Mouse (Mus musculus) gastrocnemius, adult 2 months (tissue): ENCODE measurements around the gene Tmem59l. TPM values are rescaled to one million over a fixed set of nuclear protein-coding genes. Genes with fewer than 3 reads are reported as not detected.

Experiments
- DNase-seq: peaks from one replicate; pipeline ENCODE4 v3.0.0; 2022
- H3K27ac ChIP-seq: fragments of 200-600 bp; 2 replicates; pipeline ENCODE4 v1.8.1; 2022; ENCODE audit warnings: mild to moderate bottlenecking
- H3K4me3 ChIP-seq: fragments of 200-600 bp; 2 replicates; pipeline ENCODE4 v1.8.1; 2022; ENCODE audit warnings: mild to moderate bottlenecking, moderate library complexity
- CTCF ChIP-seq: fragments of 200-600 bp; IDR thresholded peaks from 2 replicates; pipeline ENCODE4 v1.8.1; 2022; ENCODE audit warnings: antibody characterized with exemption, mild to moderate bottlenecking, moderate library complexity
- intact Hi-C: fragments of 180-260 bp; cut with DNase I; formaldehyde crosslinking; loops from one replicate; pipeline ENCODE4 v1.15.1; 2025
- total RNA-seq, 2 experiments: library from RNA; stranded (reverse); gene quantifications; 2 replicates each; pipeline ENCODE4 v1.2.3; 2021

Gene Tmem59l
- total RNA-seq, 2 experiments from 2014 or later, result not detected

DNA sequence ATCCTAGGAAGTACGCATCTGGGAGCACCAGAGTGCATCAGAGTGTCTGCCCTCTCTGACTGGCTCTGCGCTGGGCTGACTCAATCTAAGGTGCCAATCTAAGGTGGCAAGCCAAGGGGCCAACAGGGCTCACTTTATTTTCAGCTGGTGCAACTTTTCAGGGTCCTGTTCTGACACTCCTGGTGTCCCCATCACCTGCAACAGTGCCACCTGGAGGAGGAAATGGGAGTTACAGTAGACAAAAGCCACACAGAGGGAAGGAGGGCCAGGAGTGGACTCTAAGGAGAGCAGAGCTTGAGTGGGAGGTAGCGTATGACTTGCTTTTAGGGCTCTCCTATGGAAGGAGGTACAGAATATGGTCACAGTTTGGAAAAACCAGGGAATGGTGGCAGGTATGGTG is 17.7 kb upstream of the Tmem59l start:
- peak; percentile 80 for DNase-seq
- peak overlapping the region; percentile 50 for H3K4me3 ChIP-seq
- peak overlapping the region; percentile 79 for H3K27ac ChIP-seq
- peak; percentile 94; the same call in 1 of the 2 replicates for TF ChIP-seq CTCF
- intact Hi-C loops, result loop anchor here (1.0 to 5.0 kb wide), 2 partner anchors 122 to 163 kb away; no protein-coding TSS in a partner anchor

DNA sequence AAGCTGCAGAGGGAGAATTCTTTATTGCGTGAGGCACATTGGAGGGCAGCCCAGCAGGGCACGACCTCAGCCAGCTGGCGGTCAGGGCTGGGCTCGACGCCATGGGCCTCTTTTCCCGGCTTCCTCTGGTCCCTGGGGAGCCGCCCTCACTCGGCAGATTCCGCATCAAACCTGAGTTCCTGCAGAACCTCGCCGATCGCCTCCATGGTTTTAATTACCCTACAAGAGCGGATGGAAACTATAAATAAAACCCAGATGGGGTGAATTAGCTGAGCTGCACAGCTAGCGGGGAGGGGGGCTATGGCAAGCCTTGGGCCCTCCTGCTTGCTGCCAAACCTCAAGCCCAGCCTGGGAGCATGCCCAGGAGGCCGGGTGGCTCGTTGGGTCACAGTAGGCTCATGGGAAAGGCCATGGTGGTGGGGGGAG is 17.1 kb upstream of the Tmem59l start:
- H3K4me3 ChIP-seq, result peak overlapping the region; percentile 50
- peak; percentile 89 for DNase-seq
- no peak for TF ChIP-seq CTCF
- H3K27ac ChIP-seq, result peak overlapping the region; percentile 79
- intact Hi-C loops, result no loop called here

DNA sequence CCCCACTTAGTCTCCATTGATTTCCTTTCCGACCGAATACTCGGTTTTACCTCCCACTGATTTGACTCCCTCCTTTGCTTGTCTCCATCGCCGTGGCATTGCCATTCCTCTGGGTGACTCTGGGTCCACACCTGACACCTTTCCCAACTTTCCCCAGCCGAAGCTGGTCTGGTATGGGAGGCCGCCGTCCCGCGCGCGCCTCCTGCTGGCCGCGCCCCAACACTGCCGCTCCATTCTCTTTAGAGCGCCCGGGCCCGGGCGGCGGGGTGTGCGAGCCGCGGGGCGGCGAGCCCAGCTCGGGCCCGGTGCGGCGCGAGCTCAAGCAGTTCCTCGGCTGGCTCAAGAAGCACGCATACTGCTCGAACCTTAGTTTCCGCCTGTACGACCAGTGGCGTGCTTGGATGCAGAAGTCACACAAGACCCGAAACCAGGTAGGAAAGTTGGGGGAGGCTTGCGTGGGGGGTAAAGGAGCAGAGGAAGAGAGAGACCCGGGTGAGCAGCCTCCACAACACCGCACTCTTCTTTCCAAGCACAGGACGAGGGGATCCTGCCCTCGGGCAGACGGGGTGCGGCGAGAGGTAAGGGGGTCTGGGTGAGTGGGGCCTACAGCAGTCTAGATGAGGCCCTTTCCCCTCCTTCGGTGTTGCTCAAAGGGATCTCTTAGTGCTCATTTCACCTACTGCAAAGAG is 16.0 kb upstream of the Tmem59l start:
- DNase-seq, result peak; percentile 83
- peak; percentile 82 for TF ChIP-seq CTCF
- Histone ChIP-seq H3K4me3 (peak overlapping the region; percentile 26; the same call in 1 of the 2 replicates), H3K27ac (no peak overlapping the region)
- intact Hi-C loops, result no loop called here

DNA sequence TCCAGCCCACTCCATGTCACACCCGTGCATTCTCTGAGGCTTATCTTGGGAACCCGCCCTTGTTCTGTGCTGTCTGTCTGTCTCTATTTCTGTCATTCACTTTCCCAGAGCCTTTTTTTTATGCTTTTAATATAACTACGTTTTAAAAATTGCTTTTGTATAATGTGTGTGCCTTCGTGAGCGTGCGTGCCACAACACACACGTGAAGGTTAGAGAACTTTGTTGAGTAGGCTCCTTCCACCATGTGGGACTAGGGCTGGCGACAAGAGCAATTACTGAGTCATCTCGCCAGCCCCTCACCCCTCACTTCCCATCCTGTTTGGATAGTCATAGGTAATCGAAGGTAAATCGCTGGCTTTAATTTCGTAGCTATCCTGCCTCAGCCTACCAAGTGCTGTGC is 15.4 kb upstream of the Tmem59l start:
- TF ChIP-seq CTCF, result no peak
- intact Hi-C loops, result no loop called here
- 0 out of 2 replicates have a peak overlapping the region, but pooled peaks have one; percentile 13 for H3K4me3 ChIP-seq

DNA sequence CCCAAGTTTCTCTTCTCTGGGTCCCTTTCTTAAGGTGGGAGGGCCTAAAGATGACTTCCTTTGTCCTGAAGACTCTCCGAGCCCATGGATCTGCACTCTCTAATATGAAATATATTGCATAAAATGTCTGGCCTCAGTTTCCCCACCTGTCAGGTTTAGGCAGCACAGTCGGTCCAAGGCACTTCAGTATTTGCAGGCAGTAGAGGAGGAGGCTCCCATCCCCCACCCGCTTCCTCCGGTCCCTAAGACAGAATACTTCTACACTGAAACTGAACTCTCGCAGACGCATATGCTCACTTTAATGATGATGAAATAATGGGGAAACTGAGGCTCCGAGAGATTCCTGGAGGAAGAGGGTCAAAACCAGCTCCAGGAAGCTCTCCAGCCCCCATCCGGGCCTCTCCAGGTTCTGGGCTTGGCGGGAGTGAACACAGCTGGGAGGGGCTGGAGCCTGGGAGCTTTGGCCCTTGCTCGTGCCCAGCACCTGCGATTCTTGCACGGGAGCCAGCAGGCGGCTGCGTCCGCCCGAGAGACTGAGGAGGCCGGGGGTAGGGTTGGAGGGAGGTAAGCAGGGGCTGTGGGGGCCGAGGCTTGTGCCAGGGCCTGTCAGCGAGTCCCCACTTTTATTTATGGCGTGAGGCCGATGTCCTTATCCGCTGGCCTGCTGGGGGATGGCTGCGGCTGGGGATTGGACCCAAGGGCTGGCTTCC is 14.8 kb upstream of the Tmem59l start:
- DNase-seq, result peak; percentile 82
- Histone ChIP-seq H3K27ac (no peak overlapping the region), H3K4me3 (no peak overlapping the region)
- intact Hi-C loops, result no loop called here
- TF ChIP-seq CTCF, result no peak

More for the DNA sequence above, 15.4 kb upstream of the Tmem59l start:
- no peak overlapping the region for H3K27ac ChIP-seq
- DNase-seq, result no peak

DNA sequence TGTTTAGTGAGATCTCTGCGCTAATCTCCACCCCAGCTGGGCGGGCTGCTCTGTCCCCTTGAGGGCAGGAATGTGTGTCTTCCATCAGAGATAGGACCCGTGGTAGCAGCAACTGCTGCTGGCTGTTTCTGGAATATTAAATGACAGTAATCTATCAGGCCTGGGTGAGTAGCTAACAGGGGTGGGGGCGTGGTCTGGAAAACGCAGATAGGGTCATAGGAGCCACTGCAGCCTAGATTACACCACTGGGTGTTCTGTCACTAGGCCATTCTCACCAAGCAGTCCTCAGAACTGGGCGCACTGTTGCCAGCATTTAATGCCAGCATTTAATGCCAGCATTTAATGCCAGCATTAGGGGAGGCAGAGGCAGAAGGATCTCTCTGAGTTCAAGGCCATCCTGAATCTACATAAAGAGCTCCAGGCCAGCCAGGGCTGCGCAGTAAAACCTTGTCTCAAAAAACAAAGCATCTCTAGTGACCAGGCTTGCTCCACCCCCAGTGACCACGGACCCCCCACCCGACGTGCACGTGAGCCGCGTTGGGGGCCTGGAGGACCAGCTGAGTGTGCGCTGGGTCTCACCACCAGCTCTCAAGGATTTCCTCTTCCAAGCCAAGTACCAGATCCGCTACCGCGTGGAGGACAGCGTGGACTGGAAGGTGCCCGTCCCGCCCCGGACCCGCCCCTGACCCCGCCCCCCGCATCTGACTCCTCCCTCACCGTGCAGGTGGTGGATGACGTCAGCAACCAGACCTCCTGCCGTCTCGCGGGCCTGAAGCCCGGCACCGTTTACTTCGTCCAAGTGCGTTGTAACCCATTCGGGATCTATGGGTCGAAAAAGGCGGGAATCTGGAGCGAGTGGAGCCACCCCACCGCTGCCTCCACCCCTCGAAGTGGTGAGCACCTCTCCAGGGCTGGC is 13.5 kb upstream of the Tmem59l start:
- Histone ChIP-seq H3K4me3 (no peak overlapping the region), H3K27ac (no peak overlapping the region)
- DNase-seq, result no peak
- intact Hi-C loops, result no loop called here
- TF ChIP-seq CTCF, result no peak

DNA sequence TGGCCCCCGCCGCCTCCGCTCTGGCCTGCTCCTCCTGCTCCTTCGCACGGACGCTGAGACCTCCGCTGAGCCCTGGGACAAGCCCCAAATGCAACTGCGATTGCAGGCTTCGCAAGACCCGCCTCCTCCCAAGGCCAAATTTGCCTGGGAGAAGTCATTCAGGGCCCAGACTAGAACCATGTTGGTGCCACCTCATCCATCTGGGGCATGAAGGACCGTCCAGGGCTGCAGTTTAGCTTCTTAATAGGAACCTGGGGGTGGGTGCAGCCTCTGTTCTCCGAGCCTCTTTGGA is 8.6 kb upstream of the Tmem59l start:
- no peak for TF ChIP-seq CTCF
- H3K4me3 ChIP-seq, result peak overlapping the region; percentile 6; the same call in 1 of the 2 replicates
- no peak overlapping the region for H3K27ac ChIP-seq
- intact Hi-C loops, result no loop called here
- no peak for DNase-seq

DNA sequence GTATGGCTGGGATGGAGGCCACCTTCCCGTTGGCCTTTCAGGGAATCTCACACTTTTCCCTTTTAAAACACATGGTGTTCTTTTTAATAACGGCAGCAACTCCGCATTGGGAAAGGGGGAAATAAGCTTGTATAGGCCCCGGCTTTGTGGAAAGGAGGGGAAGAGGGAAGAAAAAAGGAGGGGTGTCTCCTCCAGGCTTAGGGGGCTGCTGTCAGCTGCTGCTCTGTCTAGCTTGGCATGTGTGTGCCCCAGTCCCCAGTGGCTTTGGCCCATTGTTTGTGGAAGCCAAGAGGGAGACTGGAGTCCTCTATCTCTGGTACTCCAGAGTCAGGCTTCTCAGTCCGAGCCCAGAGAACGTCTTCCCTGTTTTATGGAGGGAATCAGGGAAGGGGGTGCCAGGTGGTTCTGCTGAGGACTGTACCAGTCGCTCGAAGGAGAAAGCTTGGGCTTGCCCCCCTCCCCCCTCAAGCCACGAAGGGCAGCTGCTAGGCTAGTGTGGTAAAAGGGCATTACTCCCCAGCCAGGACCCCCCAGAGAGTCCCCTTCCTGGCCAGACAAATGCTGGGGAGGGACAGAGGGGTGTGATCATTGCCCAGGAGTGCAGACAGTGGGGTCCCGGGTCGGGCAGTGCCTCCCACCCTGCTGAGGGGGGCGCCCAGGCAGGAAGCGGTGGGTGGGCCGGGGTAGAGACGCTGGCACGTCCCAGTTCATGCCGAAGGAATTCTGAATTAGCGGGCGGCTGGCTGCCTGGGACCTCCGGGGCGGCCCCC is 8.0 kb upstream of the Tmem59l start:
- peak overlapping the region; percentile 6 for H3K4me3 ChIP-seq
- TF ChIP-seq CTCF, result no peak

DNA sequence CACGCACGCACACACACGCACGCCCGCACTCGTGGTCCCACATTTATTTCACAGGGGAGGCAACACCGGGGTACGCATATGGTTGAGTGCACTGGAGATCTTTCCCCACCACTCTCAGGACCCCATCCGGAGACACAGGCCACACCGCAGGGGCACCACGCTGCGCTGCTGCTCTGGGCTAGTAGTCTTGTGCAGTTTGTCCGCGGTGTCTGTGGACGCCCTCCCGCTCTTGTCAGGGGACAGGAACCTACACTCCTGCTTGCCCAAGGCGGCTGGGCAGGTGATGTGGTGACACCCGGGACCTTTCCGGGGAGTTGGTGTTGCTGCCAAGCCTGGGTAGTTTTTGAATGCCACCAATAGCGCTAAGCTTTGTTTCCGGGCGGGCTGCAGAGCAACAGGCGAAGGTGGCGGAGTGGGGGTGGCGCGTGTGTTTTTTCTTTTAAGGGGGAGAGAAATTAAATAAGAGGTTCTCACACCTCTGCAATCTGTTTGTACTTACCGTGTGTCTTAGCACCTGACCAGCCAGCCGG is 7.3 kb upstream of the Tmem59l start:
- no peak overlapping the region for H3K27ac ChIP-seq
- H3K4me3 ChIP-seq, result peak overlapping the region; percentile 34; the same call in 1 of the 2 replicates
- intact Hi-C loops, result no loop called here
- no peak for DNase-seq
- TF ChIP-seq CTCF, result no peak

More for the DNA sequence above, 8.0 kb upstream of the Tmem59l start:
- DNase-seq, result no peak
- intact Hi-C loops, result no loop called here
- no peak overlapping the region for H3K27ac ChIP-seq

DNA sequence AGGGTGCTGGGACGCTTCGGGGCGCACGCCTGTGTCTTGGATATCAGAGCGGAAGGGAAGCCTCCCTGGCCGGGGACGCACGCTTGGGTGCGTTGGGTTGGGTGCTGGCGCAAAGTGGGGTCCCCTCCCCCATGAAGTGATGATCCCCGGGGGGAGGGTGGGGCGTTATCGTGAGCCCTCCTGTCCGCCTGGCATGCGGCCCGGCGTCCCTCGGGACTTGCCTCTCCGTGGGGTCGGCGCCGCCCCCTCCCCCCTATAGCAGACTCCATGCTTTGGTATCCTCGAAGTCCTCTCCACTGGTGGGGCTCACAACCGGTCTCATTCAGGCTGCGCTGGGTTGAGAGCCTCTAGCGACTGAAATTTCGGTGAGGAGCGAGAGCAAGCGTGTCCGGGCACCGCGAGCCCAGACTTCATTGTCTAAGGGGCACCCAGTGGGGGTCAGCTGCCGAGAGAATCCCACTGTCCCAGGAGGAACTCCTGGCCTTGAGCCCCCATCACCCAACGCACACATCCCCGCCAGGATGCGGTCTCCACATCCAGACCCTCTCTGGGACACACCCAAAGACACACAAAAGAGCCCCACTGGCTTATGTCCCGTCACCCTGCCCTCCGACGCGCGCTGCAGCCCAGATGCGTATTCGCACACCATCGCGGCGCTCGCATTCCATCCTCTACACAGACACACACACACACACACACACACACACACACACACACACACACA is 6.7 kb upstream of the Tmem59l start:
- TF ChIP-seq CTCF, result no peak
- intact Hi-C loops, result loop anchor here (2.0 kb wide), 1 partner anchor 79 kb away; no protein-coding TSS in a partner anchor
- DNase-seq, result no peak
- H3K27ac ChIP-seq, result peak overlapping the region; percentile 31; the same call in 1 of the 2 replicates
- peak overlapping the region; percentile 76 for H3K4me3 ChIP-seq
